Mouse (Mus musculus): ENCODE measurements around the gene Hoxa10. TPM values are rescaled to one million over a fixed set of nuclear protein-coding genes. Genes with fewer than 3 reads are reported as not detected.

Hoxa10 gene
- total and polyA plus RNA-seq, 3 experiments, result not detected

DNA sequence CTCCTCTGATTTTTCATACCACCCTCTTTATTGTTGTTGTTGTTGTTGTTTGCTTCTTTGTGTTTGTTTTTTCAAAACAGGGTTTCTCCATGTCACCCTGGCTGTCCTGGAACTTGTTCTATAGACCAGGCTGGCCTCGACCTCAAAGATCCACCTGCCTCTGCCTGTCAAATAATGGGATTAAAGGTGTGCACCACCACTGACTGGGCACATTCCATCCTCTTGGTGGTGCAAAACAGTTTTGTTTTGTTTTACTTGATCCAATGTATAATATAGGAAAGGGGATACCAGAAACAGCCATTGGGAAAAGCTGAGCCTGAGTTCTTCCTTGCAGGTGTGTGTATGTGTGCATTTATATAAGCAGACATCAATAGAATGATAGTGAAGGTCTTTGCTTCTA lies 54.2 kb downstream of the Hoxa10 start:
- H3K4me3 ChIP-seq (ENCODE audit: control insufficient read depth in 1 of 2, insufficient read depth in 1 of 2, low read depth in 2 of 2, low read length in 2 of 2), result no peak overlapping the region
- no peak for DNase-seq (ENCODE audit: low read depth, low spot score)
- no peaks in the 10 kb centered on the region for H3K4me1 ChIP-seq (ENCODE audit: control insufficient read depth in 1 of 2, insufficient read depth in 2 of 2, low read length in 2 of 2)
- H3K36me3 ChIP-seq (ENCODE audit: control insufficient read depth in 1 of 2, insufficient read depth in 2 of 2, low read length in 2 of 2), result no peaks in the 10 kb centered on the region
- no peak for TF ChIP-seq ZKSCAN1 (IDR thresholded peaks at IDR 0.05; ENCODE audit: low read depth, low read length)
- no peak for TF ChIP-seq JUND (IDR thresholded peaks at IDR 0.05; ENCODE audit: low read depth, low read length)
- TF ChIP-seq RAD21 (IDR thresholded peaks at IDR 0.05; ENCODE audit: low read depth, low read length), result no peak
- TF ChIP-seq ZMIZ1 (IDR thresholded peaks at IDR 0.05; ENCODE audit: low read depth, low read length), result no peak
- TF ChIP-seq MAZ (IDR thresholded peaks at IDR 0.05; ENCODE audit: low read depth, low read length), result no peak
- no peak for TF ChIP-seq CHD1 (IDR thresholded peaks at IDR 0.05; ENCODE audit: low read depth, low read length)
- TF ChIP-seq KAT2A (conservative IDR thresholded peaks at IDR 0.05; ENCODE audit: low read depth, low read length), result no peak
- no peak for TF ChIP-seq TAL1 (IDR thresholded peaks at IDR 0.05; ENCODE audit: low read length)
- no peak for TF ChIP-seq POLR2AphosphoS5 (IDR thresholded peaks at IDR 0.05; ENCODE audit: borderline replicate concordance, low read depth, low read length)
- no peak for TF ChIP-seq GABPA (IDR thresholded peaks at IDR 0.05; ENCODE audit: low read depth, low read length)
- TF ChIP-seq MXI1 (IDR thresholded peaks at IDR 0.05; ENCODE audit: low read depth, low read length), result no peak
- TF ChIP-seq ZC3H11A (IDR thresholded peaks at IDR 0.05; ENCODE audit: low read depth, low read length), result no peak
- no peaks in the 10 kb centered on the region for H3K27me3 ChIP-seq (ENCODE audit: control insufficient read depth in 1 of 2, insufficient read depth in 2 of 2, low read length in 2 of 2)
- H3K79me2 ChIP-seq (ENCODE audit: control insufficient read depth, insufficient read depth, low read length, poor library complexity), result no peaks in the 10 kb centered on the region
- H3K27ac ChIP-seq (ENCODE audit: control insufficient read depth, low read depth, low read length), result no peak overlapping the region
- H3K9ac ChIP-seq (ENCODE audit: control insufficient read depth, low read depth, low read length, poor library complexity, severe bottlenecking), result no peak overlapping the region
- no peaks in the 10 kb centered on the region for H3K9me3 ChIP-seq (replicated peaks; ENCODE audit: insufficient read depth, low read length)

GRCm38 (mm10) chr6:52185834-52186233 lies 54.8 kb downstream of the Hoxa10 start:
- no peaks in the 10 kb centered on the region for H3K27me3 ChIP-seq (ENCODE audit: control insufficient read depth in 1 of 2, insufficient read depth in 2 of 2, low read length in 2 of 2)
- H3K9ac ChIP-seq (ENCODE audit: control insufficient read depth, low read depth, low read length, poor library complexity, severe bottlenecking), result no peak overlapping the region
- H3K4me3 ChIP-seq (ENCODE audit: control insufficient read depth in 1 of 2, insufficient read depth in 1 of 2, low read depth in 2 of 2, low read length in 2 of 2), result no peak overlapping the region
- no peak for DNase-seq (ENCODE audit: low read depth, low spot score)
- H3K4me1 ChIP-seq (ENCODE audit: control insufficient read depth in 1 of 2, insufficient read depth in 2 of 2, low read length in 2 of 2), result no peaks in the 10 kb centered on the region
- TF ChIP-seq USF1 (IDR thresholded peaks at IDR 0.05; ENCODE audit: low read depth, low read length) (no peak), MYC (IDR thresholded peaks at IDR 0.05; ENCODE audit: low read depth, low read length) (no peak), TAL1 (IDR thresholded peaks at IDR 0.05; ENCODE audit: low read length) (no peak), SIN3A (IDR thresholded peaks at IDR 0.05; ENCODE audit: low read length) (no peak), USF2 (IDR thresholded peaks at IDR 0.05; ENCODE audit: borderline replicate concordance in 1 of 2, insufficient read depth in 1 of 2, low read depth in 1 of 2, low read length in 2 of 2) (no peak), CHD1 (IDR thresholded peaks at IDR 0.05; ENCODE audit: low read depth, low read length) (no peak), MEF2A (IDR thresholded peaks at IDR 0.05; ENCODE audit: extremely low read depth, insufficient replicate concordance, low read depth, low read length, poor library complexity, severe bottlenecking) (no peak), ZC3H11A (IDR thresholded peaks at IDR 0.05; ENCODE audit: low read depth, low read length) (no peak), NRF1 (IDR thresholded peaks at IDR 0.05; ENCODE audit: insufficient read depth, low read depth, low read length, poor library complexity, severe bottlenecking) (no peak), TCF12 (IDR thresholded peaks at IDR 0.05; ENCODE audit: low read depth, low read length) (no peak)
- H3K27ac ChIP-seq (ENCODE audit: control insufficient read depth, low read depth, low read length), result no peak overlapping the region
- H3K36me3 ChIP-seq (ENCODE audit: control insufficient read depth in 1 of 2, insufficient read depth in 2 of 2, low read length in 2 of 2), result no peaks in the 10 kb centered on the region
- H3K9me3 ChIP-seq (replicated peaks; ENCODE audit: insufficient read depth, low read length), result no peaks in the 10 kb centered on the region
- H3K79me2 ChIP-seq (ENCODE audit: control insufficient read depth, insufficient read depth, low read length, poor library complexity), result no peaks in the 10 kb centered on the region

All from MEL (cell line).